11 mouse cellular contexts compared by ENCODE assay signal in genomic region chr13:42589607-42590006, GRCm38 (mm10).
DNase-seq lines count a peak whose midpoint lies in the region; ATAC-seq and TF ChIP-seq lines count a peak whose summit lies in the region.
"Had no signal": no experiment of that assay in that cellular context is flagged by ENCODE, and none has a peak within 500 bp of the region (broad histone marks: within the 10 kb centered on the region; RNA-seq: fewer than 3 reads in every experiment).

No protein-coding gene starts in this region.

- ATAC-seq in liver, postnatal 0 days, result no peak
- ATAC-seq in liver, embryonic 12.5 days, result no peak

- no peak for TF ChIP-seq EP300 in heart, adult 2 months (IDR thresholded peaks at IDR 0.05; ENCODE audit: insufficient read depth, low read depth, low read length)
- no peak for TF ChIP-seq EP300 in liver, postnatal 0 days (IDR thresholded peaks at IDR 0.05; ENCODE audit: low read depth)

- no peak overlapping the region for H3K4me3 ChIP-seq in heart, adult 2 months
- H3K4me3 ChIP-seq in liver, postnatal 0 days (ENCODE audit: low read depth, low read length), result no peak overlapping the region
- no peak overlapping the region for H3K4me3 ChIP-seq in liver, embryonic 12.5 days
- H3K4me3 ChIP-seq: liver, embryonic 13.5 days had no signal

- WGBS in heart, adult 2 months, result 61% methylated on average over 5 of the region's 5 CpGs
- 62% methylated on average over 5 of the region's 5 CpGs for WGBS in liver, postnatal 0 days (ENCODE audit: insufficient replicate concordance)
- 63% methylated on average over 5 of the region's 5 CpGs for WGBS in liver, embryonic 12.5 days (ENCODE audit: insufficient replicate concordance)

- no peak overlapping the region for H3K27ac ChIP-seq in heart, adult 2 months
- no peak overlapping the region for H3K27ac ChIP-seq in liver, postnatal 0 days (ENCODE audit: low read depth)
- H3K27ac ChIP-seq in liver, embryonic 12.5 days, result no peak overlapping the region
- H3K27ac ChIP-seq: liver, embryonic 13.5 days had no signal

- peak; percentile 71 for TF ChIP-seq CTCF in heart, adult 2 months (IDR thresholded peaks at IDR 0.05)
- peak; percentile 60 for TF ChIP-seq CTCF in liver, postnatal 0 days (IDR thresholded peaks at IDR 0.05; ENCODE audit: low read depth)

- no peaks in the 10 kb centered on the region for H3K27me3 ChIP-seq in heart, adult 2 months (ENCODE audit: control insufficient read depth, insufficient read depth, low read length)
- H3K27me3 ChIP-seq in liver, postnatal 0 days (ENCODE audit: insufficient read depth, low read length), result no peaks in the 10 kb centered on the region
- no peaks in the 10 kb centered on the region for H3K27me3 ChIP-seq in liver, embryonic 12.5 days (replicated peaks)
- H3K27me3 ChIP-seq: liver, embryonic 13.5 days had no signal

- DNase-seq in heart, adult 2 months, result no peak
- DNase-seq in heart, postnatal 4 days, result no peak
- no peak for DNase-seq in liver, postnatal 0 days
- DNase-seq in NIH3T3 (ENCODE audit: low read depth), result peak; percentile 52
- DNase-seq in retina, embryonic 14.5 days (ENCODE audit: low spot score), result peak; percentile 49
- DNase-seq in testis, postnatal 10 days (ENCODE audit: low spot score), result no peak
- no peak for DNase-seq in urinary bladder, postnatal 4 days (ENCODE audit: low spot score in 2 of 2)
- DNase-seq: gastrocnemius, postnatal 10 days; liver, embryonic 13.5 days; thymus, postnatal 14 days had no signal

- H3K4me2 ChIP-seq in liver, postnatal 0 days (ENCODE audit: low read depth, low read length), result no peak overlapping the region
- no peak overlapping the region for H3K4me2 ChIP-seq in liver, embryonic 12.5 days
- H3K4me2 ChIP-seq: liver, embryonic 13.5 days had no signal

- no peaks in the 10 kb centered on the region for H3K36me3 ChIP-seq in heart, adult 2 months (ENCODE audit: control insufficient read depth, insufficient read depth, low read length)
- H3K36me3 ChIP-seq in liver, postnatal 0 days (replicated peaks; ENCODE audit: insufficient read depth, low read length), result no peaks in the 10 kb centered on the region
- H3K36me3 ChIP-seq in liver, embryonic 12.5 days, result no peaks in the 10 kb centered on the region
- H3K36me3 ChIP-seq: liver, embryonic 13.5 days had no signal

- H3K9me3 ChIP-seq in liver, postnatal 0 days (ENCODE audit: low read length), result no peaks in the 10 kb centered on the region
- no peaks in the 10 kb centered on the region for H3K9me3 ChIP-seq in liver, embryonic 12.5 days (replicated peaks)
- H3K9me3 ChIP-seq: liver, embryonic 13.5 days had no signal

- no peak for TF ChIP-seq POLR2A in heart, adult 2 months (IDR thresholded peaks at IDR 0.05; ENCODE audit: insufficient read depth, low read depth, low read length)

- intact Hi-C loops in heart, adult 2 months (cut with DNase I), result loop anchor here (1.0 to 10.0 kb wide), 6 partner anchors 289 to 947 kb away; partner anchors contain the start of gene Hivep1

- no peak overlapping the region for H3K9ac ChIP-seq in heart, adult 2 months (ENCODE audit: low read depth, low read length)
- no peak overlapping the region for H3K9ac ChIP-seq in liver, postnatal 0 days (replicated peaks)
- H3K9ac ChIP-seq in liver, embryonic 12.5 days, result no peak overlapping the region
- H3K9ac ChIP-seq: liver, embryonic 13.5 days had no signal

- H3K79me2 ChIP-seq in heart, adult 2 months (replicated peaks; ENCODE audit: control insufficient read depth, insufficient read depth, low read length), result no peaks in the 10 kb centered on the region

- H3K4me1 ChIP-seq in heart, adult 2 months (ENCODE audit: control insufficient read depth, insufficient read depth, low read length), result peaks cover 5% of the 10 kb centered on the region
- no peaks in the 10 kb centered on the region for H3K4me1 ChIP-seq in liver, postnatal 0 days (ENCODE audit: insufficient read depth)
- no peaks in the 10 kb centered on the region for H3K4me1 ChIP-seq in liver, embryonic 12.5 days
- H3K4me1 ChIP-seq: liver, embryonic 13.5 days had no signal

Comparison
In these comparisons a context has a peak if more than half of its experiments do, and no peak if none do; other contexts are left out.
1. DNase-seq: peak in NIH3T3 (single experiment) and retina, embryonic 14.5 days (single experiment); none in heart, adult 2 months (0 of 2), heart, postnatal 4 days (single experiment), liver, postnatal 0 days (single experiment), testis, postnatal 10 days (single experiment) and urinary bladder, postnatal 4 days (0 of 2).